Comparison of ENCODE assay signal across 9 mouse cellular contexts in the genomic region with DNA sequence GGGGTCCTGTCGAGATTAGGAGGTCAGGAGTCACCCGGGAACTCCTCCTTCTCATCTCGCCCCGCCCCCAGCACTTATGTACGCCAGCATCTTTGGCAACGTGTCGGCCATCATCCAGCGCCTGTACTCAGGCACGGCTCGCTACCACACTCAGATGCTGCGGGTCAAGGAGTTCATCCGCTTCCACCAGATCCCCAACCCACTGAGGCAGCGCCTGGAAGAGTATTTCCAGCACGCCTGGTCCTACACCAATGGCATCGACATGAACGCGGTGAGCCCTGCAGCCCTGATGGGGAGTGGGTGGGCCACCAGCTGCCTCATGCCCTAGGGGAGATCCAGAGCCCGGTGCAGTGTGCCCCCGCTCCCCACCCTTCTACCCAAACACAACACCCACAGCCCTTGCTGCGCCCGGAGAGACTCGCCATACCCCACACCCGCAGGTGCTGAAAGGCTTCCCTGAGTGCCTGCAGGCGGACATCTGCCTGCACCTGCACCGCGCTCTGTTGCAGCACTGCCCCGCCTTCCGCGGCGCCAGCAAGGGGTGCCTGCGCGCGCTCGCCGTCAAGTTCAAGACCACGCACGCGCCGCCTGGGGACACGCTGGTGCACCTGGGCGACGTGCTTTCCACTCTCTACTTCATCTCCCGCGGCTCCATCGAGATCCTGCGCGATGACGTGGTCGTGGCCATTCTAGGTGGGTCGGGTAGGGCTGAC. TPM values are rescaled to one million over a fixed set of nuclear protein-coding genes. Genes with fewer than 3 reads are reported as not detected.
DNase-seq lines count a peak whose midpoint lies in the region; ATAC-seq and TF ChIP-seq lines count a peak whose summit lies in the region.
"Had no signal": no experiment of that assay in that cellular context is flagged by ENCODE, and none has a peak within 500 bp of the region (broad histone marks: within the 10 kb centered on the region; RNA-seq: fewer than 3 reads in every experiment).

No protein-coding gene starts in this region.

- H3K4me2 ChIP-seq in heart, embryonic 16.5 days (ENCODE audit: low read depth, low read length), result peak overlapping the region; percentile 66

- TF ChIP-seq CTCF in olfactory bulb, adult 2 months (IDR thresholded peaks at IDR 0.05; ENCODE audit: insufficient read depth, low read depth, low read length), result no peak

- H3K27me3 ChIP-seq in heart, embryonic 16.5 days (ENCODE audit: control insufficient read depth, insufficient read depth, low read length), result peaks cover 15% of the 10 kb centered on the region

- intact Hi-C loops in left cerebral cortex, postnatal 25 days (cut with DNase I), result loop anchor here (5.0 kb wide), 1 partner anchor 78 kb away; no protein-coding TSS in a partner anchor

- WGBS in heart, embryonic 16.5 days, result 1% methylated on average over 50 of the region's 50 CpGs
- WGBS in olfactory bulb, adult 2 months, result 1% methylated on average over 50 of the region's 50 CpGs

- ATAC-seq in heart, embryonic 16.5 days (replicated peaks; ENCODE audit: extremely low read depth, insufficient read depth, low FRiP score), result peak; percentile 62
- ATAC-seq in granulocyte monocyte progenitor cell, adult 5-6 weeks (replicated peaks; ENCODE audit: poor library complexity, severe bottlenecking), result peak; percentile 29; the same call in 1 of the 2 replicates

- H3K4me1 ChIP-seq in heart, embryonic 16.5 days (ENCODE audit: control insufficient read depth, insufficient read depth, low read length), result peaks cover 8% of the 10 kb centered on the region
- peaks cover 10% of the 10 kb centered on the region for H3K4me1 ChIP-seq in olfactory bulb, adult 2 months (ENCODE audit: control insufficient read depth, insufficient read depth, low read length)

- peak overlapping the region; percentile 35 for H3K4me3 ChIP-seq in heart, embryonic 16.5 days (ENCODE audit: low read length)
- peak overlapping the region; percentile 44 for H3K4me3 ChIP-seq in olfactory bulb, adult 2 months (ENCODE audit: insufficient read depth, low read depth, low read length)

- DNase-seq in heart, adult 8-10 months (ENCODE audit: low spot score), result no peak
- DNase-seq in brain, adult 2 months (ENCODE audit: low read depth, low spot score), result peak; percentile 79
- DNase-seq in left cerebral cortex, postnatal 25 days (ENCODE audit: low spot score in 2 of 2), result peak; percentile 65 to 75
- DNase-seq in urinary bladder, postnatal 36 days (ENCODE audit: low spot score in 2 of 2), result no peak
- DNase-seq in spleen, adult 12 weeks (ENCODE audit: low spot score), result no peak

- no peaks in the 10 kb centered on the region for H3K36me3 ChIP-seq in heart, embryonic 16.5 days (ENCODE audit: control insufficient read depth, insufficient read depth)

- no peaks in the 10 kb centered on the region for H3K9me3 ChIP-seq in heart, embryonic 16.5 days (replicated peaks; ENCODE audit: control insufficient read depth, low read length)

- TF ChIP-seq POLR2A in olfactory bulb, adult 2 months (IDR thresholded peaks at IDR 0.05; ENCODE audit: insufficient read depth, low read depth, low read length), result no peak

- H3K9ac ChIP-seq in heart, embryonic 16.5 days (ENCODE audit: low read length), result peak overlapping the region; percentile 42
- H3K9ac ChIP-seq: liver, embryonic 14.5 days had no signal

- no peak overlapping the region for H3K27ac ChIP-seq in heart, embryonic 16.5 days (ENCODE audit: low read length)
- H3K27ac ChIP-seq in olfactory bulb, adult 2 months (ENCODE audit: insufficient read depth, low read depth, low read length), result no peak overlapping the region
- H3K27ac ChIP-seq: liver, embryonic 14.5 days had no signal

RNA-seq across cellular contexts. Expression of gene Kcnh6, which starts 12.3 kb away (rescaled TPM):
- polyA plus RNA-seq in heart, embryonic 16.5 days (2015; fragmentation: Nextera tagmentation; extraction: Ambion mirVana), result 0.35 and 0.46 TPM in 2 replicates
- not detected for total RNA-seq in heart, adult 8-10 months (2022)
- total RNA-seq in granulocyte monocyte progenitor cell, adult 5-6 weeks (2014; fragmentation: Nextera tagmentation), result 0.21 TPM in 1 of 2 replicates, not detected in the other
- total RNA-seq in granulocyte monocyte progenitor cell, adult 5-6 weeks (2017), result not detected in 2 replicates
- total RNA-seq in left cerebral cortex, postnatal 25 days (2021), result 1 to 10 TPM; 1.6 to 2.0 TPM
- polyA plus RNA-seq in olfactory bulb, adult 2 months (2012; ENCODE audit: insufficient read depth, insufficient read length, low replicate concordance, missing spikeins), result not detected in 2 replicates

RNA-seq across cellular contexts. Expression of gene Dcaf7, which starts 16.5 kb away (rescaled TPM):
- polyA plus RNA-seq in heart, embryonic 16.5 days (2015; fragmentation: Nextera tagmentation; extraction: Ambion mirVana), result 44.6 and 47.2 TPM in 2 replicates
- total RNA-seq in heart, adult 8-10 months (2022), result 10 to 100 TPM; 35.1 to 41.9 (median 38.4) TPM
- total RNA-seq in granulocyte monocyte progenitor cell, adult 5-6 weeks (2014; fragmentation: Nextera tagmentation), result 54.6 and 55.2 TPM in 2 replicates
- 49.8 and 49.9 TPM in 2 replicates for total RNA-seq in granulocyte monocyte progenitor cell, adult 5-6 weeks (2017)
- 100 to 1,000 TPM; 152 to 168 TPM for total RNA-seq in left cerebral cortex, postnatal 25 days (2021)
- 52.7 and 159 TPM in 2 replicates for polyA plus RNA-seq in olfactory bulb, adult 2 months (2012; ENCODE audit: insufficient read depth, insufficient read length, low replicate concordance, missing spikeins)

RNA-seq across cellular contexts. Expression of gene Ace3, which starts 25.7 kb away (rescaled TPM):
- 0.10 TPM in 1 of 2 replicates, not detected in the other for polyA plus RNA-seq in heart, embryonic 16.5 days (2015; fragmentation: Nextera tagmentation; extraction: Ambion mirVana)
- total RNA-seq in heart, adult 8-10 months (2022), result not detected
- total RNA-seq in granulocyte monocyte progenitor cell, adult 5-6 weeks (2014; fragmentation: Nextera tagmentation), result not detected in 2 replicates
- not detected in 2 replicates for total RNA-seq in granulocyte monocyte progenitor cell, adult 5-6 weeks (2017)
- total RNA-seq in left cerebral cortex, postnatal 25 days (2021), result not detected
- polyA plus RNA-seq in olfactory bulb, adult 2 months (2012; ENCODE audit: insufficient read depth, insufficient read length, low replicate concordance, missing spikeins), result not detected in 2 replicates
- polyA plus RNA-seq: liver, embryonic 14.5 days had no signal

RNA-seq across cellular contexts. Expression of gene Taco1, which starts 45.7 kb away (rescaled TPM):
- polyA plus RNA-seq in heart, embryonic 16.5 days (2015; fragmentation: Nextera tagmentation; extraction: Ambion mirVana), result 13.0 and 15.6 TPM in 2 replicates
- 10 to 100 TPM; 56.4 to 73.0 (median 65.0) TPM for total RNA-seq in heart, adult 8-10 months (2022)
- total RNA-seq in granulocyte monocyte progenitor cell, adult 5-6 weeks (2014; fragmentation: Nextera tagmentation), result 6.9 and 8.9 TPM in 2 replicates
- 11.1 and 19.2 TPM in 2 replicates for total RNA-seq in granulocyte monocyte progenitor cell, adult 5-6 weeks (2017)
- total RNA-seq in left cerebral cortex, postnatal 25 days (2021), result 10 to 100 TPM; 18.0 to 18.6 TPM
- polyA plus RNA-seq in olfactory bulb, adult 2 months (2012; ENCODE audit: insufficient read depth, insufficient read length, low replicate concordance, missing spikeins), result not detected in 2 replicates

RNA-seq across cellular contexts. Expression of gene Ace, which starts 52.5 kb away (rescaled TPM):
- 3.1 and 4.3 TPM in 2 replicates for polyA plus RNA-seq in heart, embryonic 16.5 days (2015; fragmentation: Nextera tagmentation; extraction: Ambion mirVana)
- total RNA-seq in heart, adult 8-10 months (2022), result 10 to 100 TPM; 13.9 to 25.6 (median 19.4) TPM
- not detected in 2 replicates for total RNA-seq in granulocyte monocyte progenitor cell, adult 5-6 weeks (2014; fragmentation: Nextera tagmentation)
- total RNA-seq in granulocyte monocyte progenitor cell, adult 5-6 weeks (2017), result not detected in 2 replicates
- 10 to 100 TPM; 10.9 to 12.2 TPM for total RNA-seq in left cerebral cortex, postnatal 25 days (2021)
- not detected in 2 replicates for polyA plus RNA-seq in olfactory bulb, adult 2 months (2012; ENCODE audit: insufficient read depth, insufficient read length, low replicate concordance, missing spikeins)

Comparison
In these comparisons a context has a peak if more than half of its experiments do, and no peak if none do; other contexts are left out.
1. DNase-seq: peak in brain, adult 2 months (single experiment) and left cerebral cortex, postnatal 25 days (2 of 2); none in heart, adult 8-10 months (single experiment), urinary bladder, postnatal 36 days (0 of 2) and spleen, adult 12 weeks (single experiment).